Mouse (Mus musculus): Measurements from ENCODE around the gene Nckap5. TPM values are rescaled to one million over a fixed set of nuclear protein-coding genes. Genes with fewer than 3 reads are reported as not detected.

Nckap5 gene
- total and polyA plus RNA-seq, 3 experiments: not detected

DNA sequence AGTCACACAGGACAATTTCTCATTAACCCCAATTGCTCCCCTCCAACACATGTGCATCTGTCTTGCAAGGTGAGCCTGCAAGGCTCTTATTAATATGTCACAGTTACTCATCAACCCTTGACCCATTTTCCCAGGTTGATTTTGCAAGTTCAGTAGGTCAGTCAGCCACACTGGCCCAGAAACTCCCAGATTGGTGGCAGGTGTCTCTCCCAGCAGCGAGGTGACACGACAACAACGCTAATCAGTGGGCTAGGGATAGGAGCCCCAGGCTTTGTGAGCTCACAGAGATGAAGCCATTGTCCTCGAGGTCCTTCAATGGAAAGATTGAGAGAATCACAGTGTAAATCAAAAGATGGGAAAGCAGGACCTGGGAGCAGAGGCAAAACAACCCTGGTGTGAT, 230.0 kb downstream of the Nckap5 start:
- Histone ChIP-seq H3K4me1 (ENCODE audit: control insufficient read depth in 1 of 2, insufficient read depth in 2 of 2) (no peaks in the 10 kb centered on the region), H3K36me3 (replicated peaks in 1 of 2; ENCODE audit: control insufficient read depth in 1 of 2, insufficient read depth in 1 of 2, low read length in 1 of 2) (no peaks in the 10 kb centered on the region), H3K4me3 (replicated peaks in 1 of 3; ENCODE audit: low read depth in 2 of 3, low read length in 2 of 3, poor library complexity in 1 of 3) (no peak overlapping the region), H3K27ac (ENCODE audit: insufficient read depth, low read depth) (no peak overlapping the region), H3K9ac (ENCODE audit: insufficient read depth, low read depth) (no peak overlapping the region), H3K79me2 (replicated peaks; ENCODE audit: control insufficient read depth, extremely low read depth, insufficient read depth, poor library complexity, severe bottlenecking) (no peaks in the 10 kb centered on the region), H3K9me3 (replicated peaks; ENCODE audit: low read length) (peaks cover 77% of the 10 kb centered on the region), H3K4me2 (ENCODE audit: insufficient read depth, low read depth, poor library complexity, severe bottlenecking) (no peak overlapping the region), H3K27me3 (replicated peaks) (no peaks in the 10 kb centered on the region)
- dilution Hi-C loops (cut with MboI; ENCODE audit: extremely low pct_ligation_motif_present, extremely low pct_unique_long_range_greater_than_20kb, low sequenced_read_pairs): no loop called here
- DNase-seq (ENCODE audit: extremely low read depth): no peak
- TF ChIP-seq RAD21 (IDR thresholded peaks at IDR 0.05; ENCODE audit: low read depth, low read length) (no peak), RCOR1 (conservative IDR thresholded peaks at IDR 0.05; ENCODE audit: low read depth, low read length) (no peak), CHD2 (IDR thresholded peaks at IDR 0.05; ENCODE audit: low read length) (no peak), ZC3H11A (IDR thresholded peaks at IDR 0.05; ENCODE audit: low read depth, low read length) (no peak), SIN3A (IDR thresholded peaks at IDR 0.05; ENCODE audit: low read length) (no peak), IRF4 (IDR thresholded peaks at IDR 0.05; ENCODE audit: low read depth, low read length) (no peak), CTCF (conservative IDR thresholded peaks at IDR 0.05 in 1 of 2, IDR thresholded peaks at IDR 0.05 in 1 of 2; ENCODE audit: low read depth in 2 of 2, low read length in 2 of 2) (no peak)
- in situ Hi-C loops (cut with MboI; ENCODE audit: low pct_ligation_motif_present, low pct_unique_long_range_greater_than_20kb, low sequenced_read_pairs): no loop called here

DNA sequence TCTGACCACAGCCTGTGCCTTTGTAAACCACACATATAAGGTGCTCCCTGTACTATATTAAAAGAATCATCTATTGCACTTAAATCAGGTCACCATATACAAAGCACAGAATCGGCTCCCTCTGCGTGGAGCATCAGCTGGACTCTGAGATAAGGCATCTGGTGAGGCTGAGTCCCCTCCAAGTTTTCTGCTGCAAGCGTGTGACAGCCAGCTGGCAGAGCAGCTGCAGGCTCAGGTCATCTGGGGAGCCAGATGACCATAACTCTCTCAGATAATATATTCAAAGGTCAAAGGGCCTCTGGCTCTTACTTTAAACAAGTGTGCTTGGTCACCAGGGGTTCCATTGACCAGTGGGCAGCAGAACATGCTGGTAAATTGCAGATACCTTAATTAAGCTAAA, 233.2 kb downstream of the Nckap5 start:
- Histone ChIP-seq H3K4me3 (replicated peaks in 1 of 3; ENCODE audit: low read depth in 2 of 3, low read length in 2 of 3, poor library complexity in 1 of 3) (no peak overlapping the region), H3K36me3 (replicated peaks in 1 of 2; ENCODE audit: control insufficient read depth in 1 of 2, insufficient read depth in 1 of 2, low read length in 1 of 2) (no peaks in the 10 kb centered on the region), H3K9me3 (replicated peaks; ENCODE audit: low read length) (peaks cover 73% of the 10 kb centered on the region), H3K4me1 (ENCODE audit: control insufficient read depth in 1 of 2, insufficient read depth in 2 of 2) (no peaks in the 10 kb centered on the region), H3K79me2 (replicated peaks; ENCODE audit: control insufficient read depth, extremely low read depth, insufficient read depth, poor library complexity, severe bottlenecking) (no peaks in the 10 kb centered on the region), H3K4me2 (ENCODE audit: insufficient read depth, low read depth, poor library complexity, severe bottlenecking) (no peak overlapping the region), H3K27me3 (replicated peaks) (no peaks in the 10 kb centered on the region), H3K9ac (ENCODE audit: insufficient read depth, low read depth) (no peak overlapping the region), H3K27ac (ENCODE audit: insufficient read depth, low read depth) (no peak overlapping the region)
- dilution Hi-C loops (cut with MboI; ENCODE audit: extremely low pct_ligation_motif_present, extremely low pct_unique_long_range_greater_than_20kb, low sequenced_read_pairs) (no loop called here), in situ Hi-C loops (cut with MboI; ENCODE audit: low pct_ligation_motif_present, low pct_unique_long_range_greater_than_20kb, low sequenced_read_pairs) (no loop called here)
- TF ChIP-seq ZC3H11A (IDR thresholded peaks at IDR 0.05; ENCODE audit: low read depth, low read length) (no peak), MAX (IDR thresholded peaks at IDR 0.05; ENCODE audit: low read length) (no peak), MYC (IDR thresholded peaks at IDR 0.05; ENCODE audit: low read depth, low read length) (no peak), POLR2A (IDR thresholded peaks at IDR 0.05; ENCODE audit: low read depth, low read length) (no peak), UBTF (IDR thresholded peaks at IDR 0.05; ENCODE audit: low read depth, low read length) (no peak), SMC3 (IDR thresholded peaks at IDR 0.05; ENCODE audit: low read depth, low read length) (no peak), ELF1 (IDR thresholded peaks at IDR 0.05; ENCODE audit: low read depth, low read length) (no peak), NRF1 (IDR thresholded peaks at IDR 0.05; ENCODE audit: low read depth, low read length) (no peak), CHD1 (IDR thresholded peaks at IDR 0.05; ENCODE audit: low read depth, low read length) (no peak), HCFC1 (IDR thresholded peaks at IDR 0.05; ENCODE audit: low read depth, low read length) (no peak), ZMIZ1 (IDR thresholded peaks at IDR 0.05; ENCODE audit: low read depth, low read length) (no peak)
- no peak for DNase-seq (ENCODE audit: extremely low read depth)
